Mouse (Mus musculus): ENCODE measurements at regions not wholly inside any gene's neighbourhood (a gene's known extent, or its start where the extent isn't known, plus 50 kb on each side); places are given as distances from the start of the nearest gene placed in this dataset.

- no peaks in the 10 kb centered on the region for H3K36me3 ChIP-seq (ENCODE audit: control insufficient read depth, insufficient read depth, low read length)
- H3K27ac ChIP-seq (ENCODE audit: low read depth, low read length): no peak overlapping the region
- no peaks in the 10 kb centered on the region for H3K9me3 ChIP-seq (ENCODE audit: control insufficient read depth, low read length)
- H3K4me3 ChIP-seq (ENCODE audit: low read depth, low read length): no peak overlapping the region
- no peak for ATAC-seq (replicated peaks; ENCODE audit: low FRiP score)
- H3K27me3 ChIP-seq (ENCODE audit: control insufficient read depth, insufficient read depth, low read length): no peaks in the 10 kb centered on the region
- no peak overlapping the region for H3K9ac ChIP-seq (ENCODE audit: low read length)
- no peak for DNase-seq (ENCODE audit: low spot score)
- H3K4me1 ChIP-seq (replicated peaks; ENCODE audit: control insufficient read depth, insufficient read depth, low read length): no peaks in the 10 kb centered on the region
- no peak overlapping the region for H3K4me2 ChIP-seq (ENCODE audit: low read depth, low read length, severe bottlenecking)
Observed at GRCm38 (mm10) chr3:156170076-156170475, 391.5 kb upstream of the Negr1 start.

DNA sequence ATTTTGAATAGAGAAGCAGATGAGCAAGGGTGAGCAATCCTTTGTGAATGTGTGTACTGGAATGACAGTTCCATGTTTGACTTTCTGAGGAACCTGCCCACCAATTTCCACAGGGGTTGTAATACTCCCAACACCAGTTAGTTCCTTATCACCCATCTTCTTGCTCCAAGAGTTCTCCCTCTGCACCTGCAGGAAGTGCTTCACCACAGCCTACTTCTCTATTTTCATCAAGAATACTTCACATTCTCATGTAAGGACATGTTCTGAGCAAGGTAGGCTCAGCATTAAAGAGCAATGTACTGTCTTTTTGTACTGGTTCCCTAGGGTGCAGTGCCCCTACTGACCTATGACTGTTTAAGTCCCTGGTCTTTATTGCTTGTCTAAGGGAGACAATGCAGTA, 362.9 kb upstream of the Negr1 start:
- DNase-seq (ENCODE audit: low spot score): no peak
- ATAC-seq (replicated peaks; ENCODE audit: low FRiP score): no peak
- Histone ChIP-seq H3K36me3 (ENCODE audit: control insufficient read depth, insufficient read depth, low read length) (no peaks in the 10 kb centered on the region), H3K4me3 (ENCODE audit: low read depth, low read length) (no peak overlapping the region), H3K4me1 (replicated peaks; ENCODE audit: control insufficient read depth, insufficient read depth, low read length) (no peaks in the 10 kb centered on the region), H3K9ac (ENCODE audit: low read length) (no peak overlapping the region), H3K9me3 (ENCODE audit: control insufficient read depth, low read length) (no peaks in the 10 kb centered on the region), H3K4me2 (ENCODE audit: low read depth, low read length, severe bottlenecking) (no peak overlapping the region), H3K27ac (ENCODE audit: low read depth, low read length) (no peak overlapping the region), H3K27me3 (ENCODE audit: control insufficient read depth, insufficient read depth, low read length) (no peaks in the 10 kb centered on the region)

DNA sequence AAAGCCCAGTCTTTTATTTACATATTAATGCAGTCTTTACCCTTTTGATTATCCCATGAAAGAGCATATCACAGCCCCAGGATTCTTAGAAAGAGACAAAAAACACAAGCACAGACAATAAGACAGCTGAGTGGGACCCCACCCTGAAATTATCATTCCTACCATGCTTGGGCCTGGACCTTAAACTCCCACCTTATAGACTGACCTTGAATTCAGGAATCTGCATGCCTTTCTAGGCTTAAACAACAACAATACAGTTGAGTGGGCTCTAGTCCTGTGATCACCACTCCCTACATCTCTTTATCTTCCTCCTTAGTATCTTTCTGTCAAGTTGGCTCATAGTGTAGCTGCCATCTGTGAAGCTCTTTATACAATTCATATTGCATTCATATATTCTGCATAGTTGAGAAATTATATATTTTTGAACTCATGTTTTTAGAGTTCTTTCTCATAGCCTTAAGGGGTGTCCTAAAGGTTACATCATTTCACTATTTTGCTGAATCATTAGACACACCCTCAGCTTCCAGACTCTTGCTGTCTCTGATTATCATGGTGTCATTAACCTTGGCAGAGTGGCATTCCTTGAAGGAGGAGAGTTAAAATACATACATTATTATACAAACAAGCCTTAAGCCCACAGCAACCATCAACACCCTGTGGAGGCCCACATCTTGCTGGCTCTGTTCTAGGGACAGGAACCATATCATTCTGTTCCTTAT, 361.7 kb upstream of the Negr1 start:
- ATAC-seq (replicated peaks; ENCODE audit: low FRiP score) (no peak), DNase-seq (ENCODE audit: low spot score) (no peak)
- Histone ChIP-seq H3K9ac (ENCODE audit: low read length) (no peak overlapping the region), H3K9me3 (ENCODE audit: control insufficient read depth, low read length) (no peaks in the 10 kb centered on the region), H3K36me3 (ENCODE audit: control insufficient read depth, insufficient read depth, low read length) (no peaks in the 10 kb centered on the region), H3K4me1 (replicated peaks; ENCODE audit: control insufficient read depth, insufficient read depth, low read length) (no peaks in the 10 kb centered on the region), H3K27ac (ENCODE audit: low read depth, low read length) (no peak overlapping the region), H3K27me3 (ENCODE audit: control insufficient read depth, insufficient read depth, low read length) (no peaks in the 10 kb centered on the region), H3K4me3 (ENCODE audit: low read depth, low read length) (no peak overlapping the region), H3K4me2 (ENCODE audit: low read depth, low read length, severe bottlenecking) (no peak overlapping the region)

GRCm38 (mm10) chr3:156205246-156205645, 356.3 kb upstream of the Negr1 start:
- DNase-seq (ENCODE audit: low spot score): no peak
- H3K4me3 ChIP-seq (ENCODE audit: low read depth, low read length): no peak overlapping the region
- no peaks in the 10 kb centered on the region for H3K9me3 ChIP-seq (ENCODE audit: control insufficient read depth, low read length)
- ATAC-seq (replicated peaks; ENCODE audit: low FRiP score): no peak
- H3K27ac ChIP-seq (ENCODE audit: low read depth, low read length): no peak overlapping the region
- H3K9ac ChIP-seq (ENCODE audit: low read length): no peak overlapping the region
- WGBS: 87% methylated on average over 3 of the region's 3 CpGs
- H3K27me3 ChIP-seq (ENCODE audit: control insufficient read depth, insufficient read depth, low read length): no peaks in the 10 kb centered on the region
- H3K36me3 ChIP-seq (ENCODE audit: control insufficient read depth, insufficient read depth, low read length): no peaks in the 10 kb centered on the region
- no peaks in the 10 kb centered on the region for H3K4me1 ChIP-seq (replicated peaks; ENCODE audit: control insufficient read depth, insufficient read depth, low read length)
- H3K4me2 ChIP-seq (ENCODE audit: low read depth, low read length, severe bottlenecking): no peak overlapping the region

DNA sequence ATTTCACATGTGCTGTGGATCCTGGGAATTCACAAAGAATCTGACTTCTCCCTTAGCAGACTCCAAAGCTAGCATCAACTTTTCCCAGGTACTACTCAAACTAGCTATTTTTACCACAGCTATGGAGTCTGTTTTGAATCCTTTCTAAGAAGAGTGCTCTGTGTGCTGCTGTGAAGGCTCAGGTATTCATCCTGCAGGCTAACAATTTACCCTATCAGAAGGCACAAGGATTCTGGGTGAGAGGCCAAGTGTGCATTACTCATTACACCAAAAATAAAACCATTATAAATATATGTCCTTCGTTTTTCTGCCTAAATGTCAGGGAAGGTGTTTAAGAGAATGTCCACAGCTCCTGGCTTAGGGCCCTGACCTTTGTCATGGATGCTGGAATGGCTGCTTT, 353.2 kb upstream of the Negr1 start:
- H3K4me2 ChIP-seq (ENCODE audit: low read depth, low read length, severe bottlenecking): no peak overlapping the region
- 53% methylated on average over 1 of the region's 1 CpGs for WGBS

DNA sequence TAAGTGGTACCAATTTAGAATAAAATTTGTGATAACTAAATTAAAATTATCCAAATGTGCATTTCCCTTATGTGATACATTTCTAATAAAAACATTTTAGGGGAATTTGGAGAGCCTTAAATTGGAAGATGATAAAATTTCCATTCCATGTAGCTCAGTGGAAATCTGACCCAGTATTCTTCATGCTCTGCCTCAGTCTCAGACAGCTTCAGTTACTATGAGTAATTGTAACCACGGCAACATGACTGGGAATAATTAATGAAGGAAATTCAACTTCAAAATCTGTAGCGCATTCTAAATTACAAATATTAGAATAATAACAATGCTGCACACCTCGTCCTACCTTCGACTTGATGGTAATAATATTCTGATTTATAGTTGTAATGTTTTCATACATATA, 350.8 kb upstream of the Negr1 start:
- Histone ChIP-seq H3K27ac (ENCODE audit: low read depth, low read length) (no peak overlapping the region), H3K9ac (ENCODE audit: low read length) (no peak overlapping the region), H3K4me1 (replicated peaks; ENCODE audit: control insufficient read depth, insufficient read depth, low read length) (no peaks in the 10 kb centered on the region), H3K4me2 (ENCODE audit: low read depth, low read length, severe bottlenecking) (no peak overlapping the region), H3K9me3 (ENCODE audit: control insufficient read depth, low read length) (no peaks in the 10 kb centered on the region), H3K4me3 (ENCODE audit: low read depth, low read length) (no peak overlapping the region), H3K27me3 (ENCODE audit: control insufficient read depth, insufficient read depth, low read length) (no peaks in the 10 kb centered on the region), H3K36me3 (ENCODE audit: control insufficient read depth, insufficient read depth, low read length) (no peaks in the 10 kb centered on the region)
- DNase-seq (ENCODE audit: low spot score) (no peak), ATAC-seq (replicated peaks; ENCODE audit: low FRiP score) (no peak)
- WGBS: 88% methylated on average over 4 of the region's 4 CpGs

More for the DNA sequence above, 353.2 kb upstream of the Negr1 start:
- H3K27me3 ChIP-seq (ENCODE audit: control insufficient read depth, insufficient read depth, low read length): no peaks in the 10 kb centered on the region
- no peaks in the 10 kb centered on the region for H3K4me1 ChIP-seq (replicated peaks; ENCODE audit: control insufficient read depth, insufficient read depth, low read length)
- H3K36me3 ChIP-seq (ENCODE audit: control insufficient read depth, insufficient read depth, low read length): no peaks in the 10 kb centered on the region
- H3K27ac ChIP-seq (ENCODE audit: low read depth, low read length): no peak overlapping the region
- H3K9me3 ChIP-seq (ENCODE audit: control insufficient read depth, low read length): no peaks in the 10 kb centered on the region
- no peak overlapping the region for H3K4me3 ChIP-seq (ENCODE audit: low read depth, low read length)
- ATAC-seq (replicated peaks; ENCODE audit: low FRiP score): no peak
- no peak overlapping the region for H3K9ac ChIP-seq (ENCODE audit: low read length)
- DNase-seq (ENCODE audit: low spot score): no peak

GRCm38 (mm10) chr3:156214823-156215222, 346.8 kb upstream of the Negr1 start:
- no peak for DNase-seq (ENCODE audit: low spot score)

GRCm38 (mm10) chr3:156232111-156232510, 329.5 kb upstream of the Negr1 start:
- Histone ChIP-seq H3K4me3 (ENCODE audit: low read depth, low read length) (no peak overlapping the region), H3K27ac (ENCODE audit: low read depth, low read length) (no peak overlapping the region), H3K4me2 (ENCODE audit: low read depth, low read length, severe bottlenecking) (no peak overlapping the region), H3K9me3 (ENCODE audit: control insufficient read depth, low read length) (no peaks in the 10 kb centered on the region), H3K27me3 (ENCODE audit: control insufficient read depth, insufficient read depth, low read length) (no peaks in the 10 kb centered on the region), H3K4me1 (replicated peaks; ENCODE audit: control insufficient read depth, insufficient read depth, low read length) (no peaks in the 10 kb centered on the region), H3K9ac (ENCODE audit: low read length) (no peak overlapping the region), H3K36me3 (ENCODE audit: control insufficient read depth, insufficient read depth, low read length) (no peaks in the 10 kb centered on the region)
- WGBS: 85% methylated on average over 2 of the region's 2 CpGs
- ATAC-seq (replicated peaks; ENCODE audit: low FRiP score): no peak
- DNase-seq (ENCODE audit: low spot score): no peak

More at GRCm38 (mm10) chr3:156214823-156215222, 346.8 kb upstream of the Negr1 start:
- Histone ChIP-seq H3K36me3 (ENCODE audit: control insufficient read depth, insufficient read depth, low read length) (no peaks in the 10 kb centered on the region), H3K9me3 (ENCODE audit: control insufficient read depth, low read length) (no peaks in the 10 kb centered on the region), H3K4me2 (ENCODE audit: low read depth, low read length, severe bottlenecking) (no peak overlapping the region), H3K4me1 (replicated peaks; ENCODE audit: control insufficient read depth, insufficient read depth, low read length) (no peaks in the 10 kb centered on the region), H3K9ac (ENCODE audit: low read length) (no peak overlapping the region), H3K27ac (ENCODE audit: low read depth, low read length) (no peak overlapping the region), H3K27me3 (ENCODE audit: control insufficient read depth, insufficient read depth, low read length) (no peaks in the 10 kb centered on the region), H3K4me3 (ENCODE audit: low read depth, low read length) (no peak overlapping the region)
- no peak for ATAC-seq (replicated peaks; ENCODE audit: low FRiP score)
- WGBS: 54% methylated on average over 1 of the region's 1 CpGs

GRCm38 (mm10) chr3:156235955-156236354, 325.6 kb upstream of the Negr1 start:
- 95% methylated on average over 4 of the region's 4 CpGs for WGBS
- Histone ChIP-seq H3K4me3 (ENCODE audit: low read depth, low read length) (no peak overlapping the region), H3K4me2 (ENCODE audit: low read depth, low read length, severe bottlenecking) (no peak overlapping the region), H3K4me1 (replicated peaks; ENCODE audit: control insufficient read depth, insufficient read depth, low read length) (no peaks in the 10 kb centered on the region), H3K36me3 (ENCODE audit: control insufficient read depth, insufficient read depth, low read length) (no peaks in the 10 kb centered on the region), H3K9me3 (ENCODE audit: control insufficient read depth, low read length) (no peaks in the 10 kb centered on the region), H3K27me3 (ENCODE audit: control insufficient read depth, insufficient read depth, low read length) (no peaks in the 10 kb centered on the region), H3K27ac (ENCODE audit: low read depth, low read length) (no peak overlapping the region), H3K9ac (ENCODE audit: low read length) (no peak overlapping the region)
- no peak for ATAC-seq (replicated peaks; ENCODE audit: low FRiP score)
- no peak for DNase-seq (ENCODE audit: low spot score)
